Mouse (Mus musculus) CH12.LX (cell line): ENCODE measurements around the gene Anp32e. TPM values are rescaled to one million over a fixed set of nuclear protein-coding genes. Genes with fewer than 3 reads are reported as not detected.

Experiments used
- DNase-seq: peaks from one replicate; pipeline ENCODE4 v3.0.0-alpha.2; 2013; ENCODE audit errors: extremely low read depth
- H3K27ac ChIP-seq: 2 replicates; pipeline ENCODE4 v1.5.1; 2012; ENCODE audit warnings: low read depth, mild to moderate bottlenecking, control low read depth, moderate library complexity; ENCODE audit not compliant: insufficient read depth
- H3K27me3 ChIP-seq: replicated peaks from 2 replicates; pipeline ENCODE3; 2012; ENCODE audit warnings: inconsistent platforms
- H3K36me3 ChIP-seq, 2 experiments: replicated peaks in 1 of 2; 2 replicates each; pipeline versions ENCODE3 to v1.6.1; 2012; ENCODE audit warnings: inconsistent platforms in 1 of 2, low read length in 1 of 2, mild to moderate bottlenecking in 1 of 2, mixed read lengths in 1 of 2, moderate library complexity in 1 of 2; ENCODE audit not compliant: control insufficient read depth in 1 of 2, insufficient read depth in 1 of 2
- H3K4me1 ChIP-seq, 2 experiments: 2 replicates each; pipeline ENCODE4 v1.6.1; 2012; ENCODE audit warnings: inconsistent platforms in 1 of 2, moderate library complexity in 1 of 2; ENCODE audit not compliant: insufficient read depth in 2 of 2, control insufficient read depth in 1 of 2
- H3K4me2 ChIP-seq: 2 replicates; pipeline ENCODE4 v1.6.1; 2012; ENCODE audit warnings: low read depth, mild to moderate bottlenecking, control low read depth; ENCODE audit not compliant: poor library complexity, insufficient read depth, severe bottlenecking
- H3K4me3 ChIP-seq, 3 experiments: fragments of 150-350 bp in 1 of 3; sonication (generic) in 1 of 3; replicated peaks in 1 of 3; 2 replicates each; pipeline versions ENCODE3 to v1.5.1; 2011 to 2012; ENCODE audit warnings: low read depth in 2 of 3, low read length in 2 of 3, mild to moderate bottlenecking in 2 of 3, moderate library complexity in 2 of 3, control low read depth in 1 of 3, improper control_type of control experiment in 1 of 3, inconsistent platforms in 1 of 3, mixed read lengths in 1 of 3; ENCODE audit not compliant: poor library complexity in 1 of 3
- H3K79me2 ChIP-seq: replicated peaks from 2 replicates; pipeline ENCODE4 v1.6.1; 2012; ENCODE audit warnings: mild to moderate bottlenecking, moderate library complexity; ENCODE audit not compliant: control insufficient read depth, poor library complexity, insufficient read depth, severe bottlenecking; ENCODE audit errors: extremely low read depth
- H3K9ac ChIP-seq: 2 replicates; pipeline ENCODE4 v1.6.1; 2012; ENCODE audit warnings: low read depth, mild to moderate bottlenecking, control low read depth, moderate library complexity; ENCODE audit not compliant: insufficient read depth
- H3K9me3 ChIP-seq: replicated peaks from 2 replicates; pipeline ENCODE3; 2012; ENCODE audit warnings: low read length, inconsistent platforms, mixed read lengths
- BHLHE40 ChIP-seq: IDR thresholded peaks from 2 replicates; pipeline ENCODE4 v1.6.1; 2011; ENCODE audit warnings: mild to moderate bottlenecking, low read depth, low read length, improper control_type of control experiment
- CHD2 ChIP-seq: IDR thresholded peaks from 2 replicates; pipeline ENCODE4 v1.6.1; 2011; ENCODE audit warnings: low read length, improper control_type of control experiment
- ELF1 ChIP-seq: IDR thresholded peaks from 2 replicates; pipeline ENCODE4 v1.6.1; 2014; ENCODE audit warnings: low read depth, mild to moderate bottlenecking, inconsistent platforms, low read length, improper control_type of control experiment
- EP300 ChIP-seq: IDR thresholded peaks from 2 replicates; pipeline ENCODE4 v1.6.1; 2011; ENCODE audit warnings: low read length, improper control_type of control experiment
- ETS1 ChIP-seq: conservative IDR thresholded peaks from 2 replicates; pipeline ENCODE4 v1.6.1; 2012; ENCODE audit warnings: low read depth, mild to moderate bottlenecking, inconsistent platforms, low read length, improper control_type of control experiment, moderate library complexity
- GABPA ChIP-seq: IDR thresholded peaks from 2 replicates; pipeline ENCODE4 v1.6.1; 2012; ENCODE audit warnings: low read depth, low read length, improper control_type of control experiment, inconsistent platforms; ENCODE audit not compliant: insufficient replicate concordance
- IRF4 ChIP-seq: IDR thresholded peaks from 2 replicates; pipeline ENCODE4 v1.6.1; 2014; ENCODE audit warnings: low read depth, mild to moderate bottlenecking, inconsistent platforms, low read length, improper control_type of control experiment
- JUN ChIP-seq: IDR thresholded peaks from 2 replicates; pipeline ENCODE4 v1.6.1; 2011; ENCODE audit warnings: low read depth, mild to moderate bottlenecking, low read length, improper control_type of control experiment, moderate library complexity; ENCODE audit not compliant: insufficient read depth
- JUND ChIP-seq: conservative IDR thresholded peaks from 2 replicates; pipeline ENCODE4 v1.6.1; 2011; ENCODE audit warnings: low read depth, low read length, improper control_type of control experiment
- KAT2A ChIP-seq: IDR thresholded peaks from 2 replicates; pipeline ENCODE4 v1.6.1; 2012; ENCODE audit warnings: low read length, improper control_type of control experiment, inconsistent platforms; ENCODE audit not compliant: insufficient replicate concordance
- MAFK ChIP-seq: IDR thresholded peaks from 2 replicates; pipeline ENCODE4 v1.6.1; 2011; ENCODE audit warnings: low read length, improper control_type of control experiment; ENCODE audit not compliant: insufficient replicate concordance
- MEF2A ChIP-seq: IDR thresholded peaks from 2 replicates; pipeline ENCODE4 v1.6.1; 2014; ENCODE audit warnings: low read depth, mild to moderate bottlenecking, inconsistent platforms, low read length, improper control_type of control experiment, borderline replicate concordance
- MXI1 ChIP-seq: IDR thresholded peaks from 2 replicates; pipeline ENCODE4 v1.6.1; 2011; ENCODE audit warnings: mild to moderate bottlenecking, low read depth, low read length, improper control_type of control experiment
- MYC ChIP-seq: IDR thresholded peaks from 2 replicates; pipeline ENCODE4 v1.6.1; 2011; ENCODE audit warnings: low read depth, mild to moderate bottlenecking, improper control_type of control experiment, low read length
- NRF1 ChIP-seq: IDR thresholded peaks from 2 replicates; pipeline ENCODE4 v1.6.1; 2014; ENCODE audit warnings: low read depth, mild to moderate bottlenecking, inconsistent platforms, low read length, improper control_type of control experiment, moderate library complexity
- PAX5 ChIP-seq: IDR thresholded peaks from 2 replicates; pipeline ENCODE4 v1.6.1; 2012; ENCODE audit warnings: low read length, inconsistent platforms, mixed read lengths
- POLR2AphosphoS2 ChIP-seq: IDR thresholded peaks from 2 replicates; pipeline ENCODE4 v1.6.1; 2011; ENCODE audit warnings: low read depth, low read length, improper control_type of control experiment
- RAD21 ChIP-seq: IDR thresholded peaks from 2 replicates; pipeline ENCODE4 v1.6.1; 2011; ENCODE audit warnings: low read depth, mild to moderate bottlenecking, low read length, improper control_type of control experiment, moderate library complexity
- RCOR1 ChIP-seq: conservative IDR thresholded peaks from 2 replicates; pipeline ENCODE4 v1.6.1; 2012; ENCODE audit warnings: low read depth, mild to moderate bottlenecking, inconsistent platforms, low read length, improper control_type of control experiment
- SMC3 ChIP-seq: IDR thresholded peaks from 2 replicates; pipeline ENCODE4 v1.6.1; 2011; ENCODE audit warnings: low read depth, low read length, improper control_type of control experiment
- USF1 ChIP-seq: IDR thresholded peaks from 2 replicates; pipeline ENCODE4 v1.6.1; 2014; ENCODE audit warnings: low read depth, mild to moderate bottlenecking, inconsistent platforms, low read length, improper control_type of control experiment
- USF2 ChIP-seq: conservative IDR thresholded peaks from 2 replicates; pipeline ENCODE4 v1.6.1; 2011; ENCODE audit warnings: low read depth, low read length, improper control_type of control experiment
- ZMIZ1 ChIP-seq: IDR thresholded peaks from 2 replicates; pipeline ENCODE4 v1.6.1; 2012; ENCODE audit warnings: low read depth, mild to moderate bottlenecking, inconsistent platforms, low read length, improper control_type of control experiment
- ZNF384 ChIP-seq: IDR thresholded peaks from 2 replicates; pipeline ENCODE4 v1.6.1; 2012; ENCODE audit warnings: low read depth, low read length, improper control_type of control experiment, inconsistent platforms
- dilution Hi-C: fragments of 300-500 bp; cut with MboI; formaldehyde crosslinking; loops from 2 replicates; pipeline ENCODE4 v1.14.3; 2020; ENCODE audit warnings: low sequenced_read_pairs; ENCODE audit not compliant: extremely low pct_unique_long_range_greater_than_20kb, extremely low pct_ligation_motif_present
- in situ Hi-C: fragments of 300-500 bp; cut with MboI; formaldehyde crosslinking; loops from 3 replicates; pipeline ENCODE4 v1.14.3; 2019; ENCODE audit warnings: low sequenced_read_pairs, low pct_ligation_motif_present, low pct_unique_long_range_greater_than_20kb, mixed read lengths
- polyA plus RNA-seq: library from polyadenylated mRNA; unstranded; fragments of >175 nt; gene quantifications from 2 replicates; pipeline ENCODE4 v1.2.1, GENCODE M21; 2012; ENCODE audit warnings: low read depth; ENCODE audit not compliant: insufficient read length
- total RNA-seq, 2 experiments: library from RNA; depleted of rRNA; stranded (reverse); fragments of 300-350 nt in 1 of 2; fragments of >200 nt in 1 of 2; gene quantifications; 2 replicates each; pipeline ENCODE4 v1.2.3; 2012 to 2014

Gene Anp32e
- total and polyA plus RNA-seq, 3 experiments = 74.2 to 439 (median 85.2) TPM

DNA sequence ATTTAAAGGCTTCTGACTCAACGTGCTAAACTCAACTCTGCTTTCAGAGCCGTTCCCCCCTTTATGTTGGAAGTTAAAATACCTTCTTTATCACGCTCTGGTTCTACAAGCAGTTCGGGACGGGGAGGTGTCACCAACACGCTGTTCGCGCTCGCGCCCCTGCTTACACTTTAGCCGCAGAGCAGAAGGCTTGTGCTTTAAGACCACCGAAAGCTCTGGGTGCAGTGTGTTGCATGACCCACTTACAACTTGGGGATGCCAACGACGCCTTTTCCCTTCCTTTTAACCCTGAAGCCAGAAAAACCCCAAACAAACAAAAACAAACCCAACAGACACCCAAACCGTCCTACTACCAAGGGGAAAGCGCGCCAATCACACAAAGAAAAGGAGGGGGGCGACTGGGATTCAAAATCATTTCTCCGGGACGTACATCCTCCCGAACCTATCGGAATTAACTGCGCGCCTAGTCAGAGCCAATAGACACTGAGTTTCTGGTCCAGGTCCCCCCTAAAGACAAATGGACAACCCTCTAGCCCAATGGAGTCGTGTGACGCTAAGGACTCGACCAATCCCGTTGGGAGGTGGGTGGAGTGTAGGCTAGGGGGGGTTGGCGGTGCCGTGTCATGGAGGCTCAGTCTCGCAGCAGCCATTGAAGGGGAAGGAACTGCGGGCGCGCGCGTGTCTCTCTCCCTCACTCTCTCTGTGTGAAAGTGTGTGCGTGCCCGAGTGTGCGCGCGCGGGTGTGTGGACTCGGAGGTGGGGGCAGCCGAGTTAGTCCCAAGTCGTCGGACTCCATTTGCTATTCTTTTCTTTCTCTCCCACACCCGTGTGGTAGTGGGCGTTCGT, at the start of gene Anp32e (continued):
- TF ChIP-seq GABPA = no peak

DNA sequence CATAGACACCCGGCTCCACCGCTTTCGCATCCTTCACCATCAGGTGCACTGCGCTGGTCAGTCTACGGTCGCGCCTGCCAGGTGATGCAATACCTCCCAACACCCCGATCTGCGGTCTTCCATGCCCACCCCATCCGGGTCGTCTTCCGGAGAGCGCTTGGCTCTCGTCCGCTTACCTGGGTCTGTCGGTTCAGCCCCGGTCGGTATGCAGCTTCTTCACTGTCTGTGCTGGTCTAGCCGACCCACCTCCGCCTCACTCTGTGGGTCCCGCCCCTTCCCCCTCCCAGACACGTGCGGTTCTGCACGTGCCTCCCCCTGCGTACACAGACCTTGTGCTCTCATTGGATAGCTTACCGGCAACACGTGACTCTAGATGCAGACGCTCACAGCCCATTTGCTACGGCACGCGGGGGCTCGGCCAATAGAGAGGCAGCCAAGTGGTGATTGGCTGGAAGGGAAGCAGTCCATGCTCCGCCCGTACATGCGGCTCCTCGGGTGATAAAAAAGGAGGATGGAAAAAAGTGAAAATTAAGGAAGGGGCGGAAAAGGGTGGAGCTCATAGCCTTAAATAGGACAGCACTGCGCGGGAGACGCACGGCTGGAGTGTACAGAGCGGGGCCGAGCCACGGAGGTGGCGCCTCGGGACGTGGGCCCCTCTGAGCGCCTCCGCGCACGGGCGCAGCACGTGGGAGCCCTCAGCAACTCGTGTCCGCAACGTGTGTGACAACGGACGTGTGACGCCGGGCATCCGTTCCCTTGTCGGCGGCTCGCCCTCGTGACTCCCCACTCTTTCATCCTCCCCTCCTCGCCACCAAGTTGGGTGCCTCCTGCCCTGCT, 46.8 kb upstream of the Anp32e start, which contains the start of gene Ciart:
Ciart (minus strand) TSS at position 273 of the 837 bp plus-strand sequence.
- no peak within 1 kb of the TSS for H3K9ac ChIP-seq
- H3K27me3 ChIP-seq = no peaks in the 10 kb centered on the region
- no peaks in the 10 kb centered on the region for H3K4me1 ChIP-seq
- H3K4me3 ChIP-seq = no peak within 1 kb of the TSS
- dilution Hi-C loops (no loop called here), in situ Hi-C loops (no loop called here)
- peaks cover 8% of the 10 kb centered on the region for H3K9me3 ChIP-seq
- H3K27ac ChIP-seq = no peak within 1 kb of the TSS
- H3K36me3 ChIP-seq = peaks cover 29 to 75% of the 10 kb centered on the region in 2 experiments
- no peak within 1 kb of the TSS for H3K4me2 ChIP-seq
- TF ChIP-seq BHLHE40 = no peak
- no peak for TF ChIP-seq ZNF384
- TF ChIP-seq USF2 = no peak
- no peak for TF ChIP-seq ZMIZ1
- no peak for TF ChIP-seq ETS1
- no peak for TF ChIP-seq ELF1
- no peak for TF ChIP-seq KAT2A
- no peak for TF ChIP-seq RCOR1
- no peak for TF ChIP-seq USF1
- TF ChIP-seq PAX5 = no peak
- DNase-seq = no peak
- no peaks in the 10 kb centered on the region for H3K79me2 ChIP-seq

DNA sequence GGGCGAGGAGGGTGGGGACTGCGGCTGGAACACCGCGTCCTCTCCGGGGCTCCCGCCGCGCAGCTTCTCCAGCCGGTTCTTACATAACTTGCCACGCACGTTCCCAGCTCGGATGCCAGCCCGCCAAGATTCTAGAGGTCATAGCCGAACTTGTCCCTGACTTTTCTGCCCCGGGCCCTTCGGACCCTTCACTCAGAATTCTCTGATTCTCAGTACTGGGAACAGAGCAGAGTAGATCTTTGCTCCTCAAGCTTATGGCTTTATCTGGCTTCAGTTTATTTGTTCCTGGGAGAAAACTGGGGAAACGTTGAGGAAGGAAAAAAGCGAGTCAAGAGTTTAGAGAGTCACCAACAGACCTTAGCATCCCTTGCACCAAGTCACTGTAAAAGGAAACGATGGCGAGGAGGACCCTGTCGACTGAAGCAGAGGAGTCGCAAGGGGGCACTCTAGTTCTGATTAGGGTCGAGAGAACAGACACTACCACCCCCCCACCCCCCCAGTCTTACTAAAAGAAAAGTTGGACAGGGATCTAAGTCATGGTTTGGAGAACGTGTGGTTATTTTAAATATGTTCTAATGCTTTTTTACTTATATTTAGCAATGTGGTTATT, 46.1 kb upstream of the Anp32e start:
- Histone ChIP-seq H3K27me3 (no peaks in the 10 kb centered on the region), H3K4me3 (no peak overlapping the region), H3K9ac (no peak overlapping the region), H3K36me3 (peaks cover 33 to 77% of the 10 kb centered on the region in 2 experiments), H3K4me1 (peaks cover 1 to 5% of the 10 kb centered on the region in 2 experiments; a peak in 3 of 4 replicates), H3K27ac (no peak overlapping the region), H3K79me2 (no peaks in the 10 kb centered on the region), H3K4me2 (no peak overlapping the region), H3K9me3 (peaks cover 8% of the 10 kb centered on the region)
- TF ChIP-seq MEF2A (no peak), EP300 (no peak), ZMIZ1 (no peak), SMC3 (no peak), RCOR1 (no peak), ELF1 (no peak), MXI1 (no peak), JUN (no peak), POLR2AphosphoS2 (no peak), NRF1 (no peak), IRF4 (no peak), MAFK (no peak), MYC (no peak), JUND (no peak), CHD2 (no peak), RAD21 (no peak), USF2 (no peak)
- in situ Hi-C loops = no loop called here
- dilution Hi-C loops = no loop called here
- no peak for DNase-seq
